Mouse (Mus musculus) neural tube, embryonic 10.5 days (tissue): Measurements from ENCODE around the gene Ccdc62.

Experiments used
- DNase-seq: peaks from one replicate; pipeline ENCODE4 v3.0.0-alpha.2; 2017; ENCODE audit warnings: low spot score; ENCODE audit errors: extremely low spot score

Ccdc62 gene

GRCm38 (mm10) chr5:124000824-124001223 lies 70.3 kb downstream of the Ccdc62 start:
- peak; percentile 91 for DNase-seq

- DNase-seq = no peak
These were observed 70.8 kb downstream of the Ccdc62 start for GRCm38 (mm10) chr5:124001274-124001673.

GRCm38 (mm10) chr5:124002876-124003275 lies 72.4 kb downstream of the Ccdc62 start:
- no peak for DNase-seq

GRCm38 (mm10) chr5:124003375-124003774 lies 72.9 kb downstream of the Ccdc62 start:
- DNase-seq = no peak

GRCm38 (mm10) chr5:124004356-124005150 lies 74.1 kb downstream of the Ccdc62 start:
- DNase-seq = no peak

- DNase-seq = no peak
These were observed 74.6 kb downstream of the Ccdc62 start for GRCm38 (mm10) chr5:124005151-124005500.

GRCm38 (mm10) chr5:124005591-124005990 lies 75.1 kb downstream of the Ccdc62 start:
- DNase-seq = no peak

GRCm38 (mm10) chr5:124006082-124006873 lies 75.8 kb downstream of the Ccdc62 start:
- no peak for DNase-seq

- no peak for DNase-seq
These were observed 76.5 kb downstream of the Ccdc62 start for GRCm38 (mm10) chr5:124006891-124007491.

GRCm38 (mm10) chr5:124010077-124010476 lies 79.6 kb downstream of the Ccdc62 start:
- DNase-seq = no peak

- DNase-seq = peak; percentile 62
These were observed 80.6 kb downstream of the Ccdc62 start for GRCm38 (mm10) chr5:124010910-124011655.

- DNase-seq = no peak
These were observed 81.4 kb downstream of the Ccdc62 start for GRCm38 (mm10) chr5:124011927-124012326.

- no peak for DNase-seq
These were observed 82.4 kb downstream of the Ccdc62 start for GRCm38 (mm10) chr5:124012885-124013284.

GRCm38 (mm10) chr5:124013747-124014146 lies 83.3 kb downstream of the Ccdc62 start:
- DNase-seq = no peak

GRCm38 (mm10) chr5:124014180-124014579 lies 83.7 kb downstream of the Ccdc62 start:
- no peak for DNase-seq

GRCm38 (mm10) chr5:124014791-124015251 lies 84.3 kb downstream of the Ccdc62 start:
- no peak for DNase-seq

- DNase-seq = no peak
These were observed 85.2 kb downstream of the Ccdc62 start for GRCm38 (mm10) chr5:124015727-124016126.

GRCm38 (mm10) chr5:124016291-124016821 lies 85.9 kb downstream of the Ccdc62 start:
- no peak for DNase-seq

GRCm38 (mm10) chr5:124017941-124018340 lies 87.5 kb downstream of the Ccdc62 start:
- DNase-seq = no peak

GRCm38 (mm10) chr5:124018651-124019050 lies 88.2 kb downstream of the Ccdc62 start:
- DNase-seq = no peak
